In the genomic region with DNA sequence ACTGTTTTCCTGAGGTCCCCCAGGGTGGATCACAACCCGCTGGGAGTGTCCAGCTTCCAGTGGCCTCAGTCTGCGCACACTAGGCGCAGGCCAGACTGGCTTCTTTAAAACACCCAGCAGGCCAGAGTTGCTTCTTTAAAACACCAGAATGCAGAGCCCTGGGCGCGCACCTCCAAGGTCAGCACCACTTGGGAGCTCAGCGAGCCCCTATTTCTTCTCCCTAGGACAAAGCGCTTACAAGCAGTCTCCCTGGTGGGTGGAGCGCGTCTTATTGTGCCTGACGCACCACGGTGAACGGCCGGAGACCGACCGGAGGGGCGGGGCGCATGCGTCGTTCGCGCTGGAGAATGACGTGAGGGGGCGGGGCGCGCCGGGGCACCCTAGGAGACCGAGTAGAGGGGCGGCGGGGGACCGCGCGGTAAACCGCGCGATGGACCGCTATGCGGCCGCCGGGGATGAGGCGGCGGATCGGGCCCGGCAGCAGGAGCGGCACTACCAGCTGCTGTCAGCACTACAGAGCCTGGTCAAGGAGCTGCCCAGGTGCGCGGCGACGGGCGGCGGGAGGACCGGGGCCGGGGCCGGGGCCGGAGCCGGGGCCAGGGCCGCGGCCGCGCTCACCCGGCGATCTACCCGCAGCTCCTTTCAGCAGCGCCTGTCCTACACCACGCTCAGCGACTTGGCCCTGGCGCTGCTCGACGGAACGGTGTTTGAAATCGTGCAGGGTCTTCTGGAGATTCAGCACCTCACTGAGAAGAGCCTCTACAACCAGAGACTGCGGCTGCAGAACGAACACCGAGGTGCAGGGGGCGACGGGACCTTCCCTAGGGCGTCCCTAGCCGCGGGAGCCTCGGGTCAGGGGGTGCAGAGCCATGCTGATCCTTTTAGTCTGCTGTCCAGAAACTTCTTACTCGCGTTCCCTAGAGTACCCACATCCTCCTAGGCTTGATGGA, we compare ENCODE assay signal across 8 mouse cellular contexts. TPM values are rescaled to one million over a fixed set of nuclear protein-coding genes. Genes with fewer than 3 reads are reported as not detected.
A peak's percentile ranks its signal among the peaks of the same experiment; 100 is the strongest.
DNase-seq lines count a peak whose midpoint lies in the region; ATAC-seq and TF ChIP-seq lines count a peak whose summit lies in the region.

No protein-coding gene starts in this region.

- peak; percentile 84 for DNase-seq in c-Kit-positive CD71-positive TER-119-positive erythroid progenitor cells, embryonic 14.5 days (ENCODE audit: low spot score)
- peak; percentile 94 for DNase-seq in heart, postnatal 0 days (ENCODE audit: low spot score)
- DNase-seq in kidney, postnatal 4 days = peak; percentile 97 to 98
- DNase-seq in neural tube, embryonic 11.5 days (ENCODE audit: low spot score) = peak; percentile 94

- ATAC-seq in forebrain, embryonic 12.5 days (ENCODE audit: low FRiP score) = peak; percentile 98
- ATAC-seq in heart, postnatal 0 days (ENCODE audit: insufficient read depth, low read depth) = peak; percentile 98
- ATAC-seq in liver, embryonic 15.5 days (ENCODE audit: insufficient read depth) = peak; percentile 95
- peak; percentile 97 for ATAC-seq in neural tube, embryonic 11.5 days (ENCODE audit: insufficient read depth, low FRiP score, low TSS enrichment)
- ATAC-seq in stomach, embryonic 16.5 days (ENCODE audit: insufficient read depth, low FRiP score) = peak; percentile 98

- peak; percentile 44 for TF ChIP-seq POLR2A in ES-Bruce4 (IDR thresholded peaks at IDR 0.05; ENCODE audit: insufficient read depth, low read length)

- H3K4me2 ChIP-seq in forebrain, embryonic 12.5 days = peak overlapping the region; percentile 84
- peak overlapping the region; percentile 91 for H3K4me2 ChIP-seq in heart, postnatal 0 days (ENCODE audit: low read depth, low read length)
- peak overlapping the region; percentile 94 for H3K4me2 ChIP-seq in liver, embryonic 15.5 days
- peak overlapping the region; percentile 71 for H3K4me2 ChIP-seq in neural tube, embryonic 11.5 days (ENCODE audit: low read depth)
- peak overlapping the region; percentile 71 for H3K4me2 ChIP-seq in stomach, embryonic 16.5 days (ENCODE audit: low read depth, low read length)

- peak overlapping the region; percentile 78 for H3K27ac ChIP-seq in ES-Bruce4 (ENCODE audit: insufficient read depth, low read length)
- H3K27ac ChIP-seq in forebrain, embryonic 12.5 days = peak overlapping the region; percentile 96
- peak overlapping the region; percentile 92 for H3K27ac ChIP-seq in heart, postnatal 0 days (ENCODE audit: low read depth)
- 0 out of 2 replicates have a peak overlapping the region, but pooled peaks have one; percentile 48 for H3K27ac ChIP-seq in liver, embryonic 15.5 days (replicated peaks)
- H3K27ac ChIP-seq in neural tube, embryonic 11.5 days (ENCODE audit: low read depth, low read length) = peak overlapping the region; percentile 94
- H3K27ac ChIP-seq in stomach, embryonic 16.5 days (ENCODE audit: low read length) = peak overlapping the region; percentile 79

- H3K9ac ChIP-seq in ES-Bruce4 (ENCODE audit: low read depth, poor library complexity, severe bottlenecking) = peak overlapping the region; percentile 58
- peak overlapping the region; percentile 93 for H3K9ac ChIP-seq in forebrain, embryonic 12.5 days
- peak overlapping the region; percentile 88 for H3K9ac ChIP-seq in heart, postnatal 0 days (replicated peaks; ENCODE audit: low read depth, low read length)
- peak overlapping the region; percentile 72 for H3K9ac ChIP-seq in liver, embryonic 15.5 days
- H3K9ac ChIP-seq in neural tube, embryonic 11.5 days (ENCODE audit: low read length) = peak overlapping the region; percentile 92
- H3K9ac ChIP-seq in stomach, embryonic 16.5 days (ENCODE audit: low read length) = peak overlapping the region; percentile 80

- under 1% methylated on average over 81 of the region's 81 CpGs for WGBS in forebrain, embryonic 12.5 days
- under 1% methylated on average over 72 of the region's 81 CpGs for WGBS in heart, postnatal 0 days
- under 1% methylated on average over 81 of the region's 81 CpGs for WGBS in liver, embryonic 15.5 days (ENCODE audit: insufficient replicate concordance)
- under 1% methylated on average over 77 of the region's 81 CpGs for WGBS in neural tube, embryonic 11.5 days
- under 1% methylated on average over 80 of the region's 81 CpGs for WGBS in stomach, embryonic 16.5 days

- no peak for TF ChIP-seq EP300 in ES-Bruce4 (IDR thresholded peaks at IDR 0.05; ENCODE audit: insufficient read depth, low read depth, low read length)
- no peak for TF ChIP-seq EP300 in heart, postnatal 0 days (IDR thresholded peaks at IDR 0.05; ENCODE audit: low read depth)

- peak overlapping the region; percentile 84 for H3K4me3 ChIP-seq in ES-Bruce4 (ENCODE audit: low read depth, low read length)
- H3K4me3 ChIP-seq in forebrain, embryonic 12.5 days (replicated peaks) = peak overlapping the region; percentile 93
- H3K4me3 ChIP-seq in heart, postnatal 0 days (ENCODE audit: low read depth, low read length) = peak overlapping the region; percentile 95
- H3K4me3 ChIP-seq in liver, embryonic 15.5 days (replicated peaks) = peak overlapping the region; percentile 75
- H3K4me3 ChIP-seq in neural tube, embryonic 11.5 days (ENCODE audit: low read depth, low read length) = peak overlapping the region; percentile 92
- H3K4me3 ChIP-seq in stomach, embryonic 16.5 days (replicated peaks; ENCODE audit: low read length) = peak overlapping the region; percentile 85

- H3K9me3 ChIP-seq in ES-Bruce4 (replicated peaks; ENCODE audit: control insufficient read depth, insufficient read depth, low read length, poor library complexity, severe bottlenecking) = no peaks in the 10 kb centered on the region
- no peaks in the 10 kb centered on the region for H3K9me3 ChIP-seq in forebrain, embryonic 12.5 days
- H3K9me3 ChIP-seq in heart, postnatal 0 days (replicated peaks; ENCODE audit: control insufficient read depth, low read length) = no peaks in the 10 kb centered on the region
- no peaks in the 10 kb centered on the region for H3K9me3 ChIP-seq in liver, embryonic 15.5 days (replicated peaks)
- no peaks in the 10 kb centered on the region for H3K9me3 ChIP-seq in neural tube, embryonic 11.5 days (ENCODE audit: control insufficient read depth, low read length)
- H3K9me3 ChIP-seq in stomach, embryonic 16.5 days (replicated peaks; ENCODE audit: control insufficient read depth, low read length) = no peaks in the 10 kb centered on the region

- H3K36me3 ChIP-seq in ES-Bruce4 (ENCODE audit: control insufficient read depth, insufficient read depth, low read length, poor library complexity, severe bottlenecking) = no peaks in the 10 kb centered on the region
- peaks cover 33% of the 10 kb centered on the region for H3K36me3 ChIP-seq in forebrain, embryonic 12.5 days (replicated peaks)
- H3K36me3 ChIP-seq in heart, postnatal 0 days (replicated peaks; ENCODE audit: control insufficient read depth, insufficient read depth, low read length) = peaks cover 16% of the 10 kb centered on the region
- H3K36me3 ChIP-seq in liver, embryonic 15.5 days (replicated peaks) = no peaks in the 10 kb centered on the region
- peaks cover 4% of the 10 kb centered on the region for H3K36me3 ChIP-seq in neural tube, embryonic 11.5 days (ENCODE audit: control insufficient read depth, insufficient read depth, low read length)
- peaks cover 4% of the 10 kb centered on the region; the same call in 1 of the 2 replicates for H3K36me3 ChIP-seq in stomach, embryonic 16.5 days (ENCODE audit: control insufficient read depth, insufficient read depth, low read length)

- H3K4me1 ChIP-seq in ES-Bruce4 (ENCODE audit: control insufficient read depth, insufficient read depth, low read length) = no peaks in the 10 kb centered on the region
- peaks cover 20% of the 10 kb centered on the region for H3K4me1 ChIP-seq in forebrain, embryonic 12.5 days
- peaks cover 11% of the 10 kb centered on the region; the same call in 1 of the 2 replicates for H3K4me1 ChIP-seq in heart, postnatal 0 days (ENCODE audit: control insufficient read depth, insufficient read depth)
- H3K4me1 ChIP-seq in liver, embryonic 15.5 days (replicated peaks) = peaks cover 16% of the 10 kb centered on the region
- H3K4me1 ChIP-seq in neural tube, embryonic 11.5 days (ENCODE audit: control insufficient read depth, insufficient read depth, low read length) = peaks cover 4% of the 10 kb centered on the region; the same call in 1 of the 2 replicates
- H3K4me1 ChIP-seq in stomach, embryonic 16.5 days (ENCODE audit: control insufficient read depth, insufficient read depth, low read length) = peaks cover 6% of the 10 kb centered on the region

- TF ChIP-seq CTCF in ES-Bruce4 (IDR thresholded peaks at IDR 0.05; ENCODE audit: low read depth, low read length) = no peak
- TF ChIP-seq CTCF in heart, postnatal 0 days (IDR thresholded peaks at IDR 0.05; ENCODE audit: low read depth) = no peak

- H3K27me3 ChIP-seq in ES-Bruce4 (ENCODE audit: control insufficient read depth, insufficient read depth, low read length, poor library complexity, severe bottlenecking) = no peaks in the 10 kb centered on the region
- no peaks in the 10 kb centered on the region for H3K27me3 ChIP-seq in forebrain, embryonic 12.5 days
- no peaks in the 10 kb centered on the region for H3K27me3 ChIP-seq in heart, postnatal 0 days (ENCODE audit: control insufficient read depth, insufficient read depth, low read length)
- no peaks in the 10 kb centered on the region for H3K27me3 ChIP-seq in liver, embryonic 15.5 days
- H3K27me3 ChIP-seq in neural tube, embryonic 11.5 days (ENCODE audit: control insufficient read depth, insufficient read depth, low read length) = no peaks in the 10 kb centered on the region
- H3K27me3 ChIP-seq in stomach, embryonic 16.5 days (ENCODE audit: control insufficient read depth, insufficient read depth, low read length) = no peaks in the 10 kb centered on the region

RNA-seq across cellular contexts. Expression of a gene that starts 13.7 kb away (rescaled TPM):
- polyA plus RNA-seq in ES-Bruce4 (2011; ENCODE audit: insufficient read depth, insufficient read length, low read depth, missing spikeins) = 30.2 and 31.0 TPM in 2 replicates
- 149 and 150 TPM in 2 replicates for polyA plus RNA-seq in forebrain, embryonic 12.5 days (2016; fragmentation: Nextera tagmentation; extraction: Ambion mirVana)
- total RNA-seq in heart, postnatal 0 days (2014; rRNA removed; ENCODE audit: low replicate concordance) = 23.0 and 36.6 TPM in 2 replicates
- 83.5 and 94.3 TPM in 2 replicates for polyA plus RNA-seq in heart, postnatal 0 days (2015; fragmentation: Nextera tagmentation; extraction: Ambion mirVana)
- 22.1 and 22.3 TPM in 2 replicates for polyA plus RNA-seq in liver, embryonic 15.5 days (2015; fragmentation: Nextera tagmentation; extraction: Ambion mirVana)
- polyA plus RNA-seq in neural tube, embryonic 11.5 days (2014; fragmentation: Nextera tagmentation; extraction: Ambion mirVana) = 142 and 147 TPM in 2 replicates
- polyA plus RNA-seq in stomach, embryonic 16.5 days (2015; fragmentation: Nextera tagmentation; extraction: Ambion mirVana) = 67.7 and 69.2 TPM in 2 replicates

RNA-seq across cellular contexts. Expression of a gene that starts 23.7 kb away (rescaled TPM):
- polyA plus RNA-seq in ES-Bruce4 (2011; ENCODE audit: insufficient read depth, insufficient read length, low read depth, missing spikeins) = 8.7 and 9.2 TPM in 2 replicates
- 5.9 and 7.7 TPM in 2 replicates for polyA plus RNA-seq in forebrain, embryonic 12.5 days (2016; fragmentation: Nextera tagmentation; extraction: Ambion mirVana)
- 9.5 and 24.4 TPM in 2 replicates for total RNA-seq in heart, postnatal 0 days (2014; rRNA removed; ENCODE audit: low replicate concordance)
- polyA plus RNA-seq in heart, postnatal 0 days (2015; fragmentation: Nextera tagmentation; extraction: Ambion mirVana) = 4.2 and 5.5 TPM in 2 replicates
- 2.5 and 2.6 TPM in 2 replicates for polyA plus RNA-seq in liver, embryonic 15.5 days (2015; fragmentation: Nextera tagmentation; extraction: Ambion mirVana)
- polyA plus RNA-seq in neural tube, embryonic 11.5 days (2014; fragmentation: Nextera tagmentation; extraction: Ambion mirVana) = 8.6 and 10.3 TPM in 2 replicates
- 15.3 and 17.8 TPM in 2 replicates for polyA plus RNA-seq in stomach, embryonic 16.5 days (2015; fragmentation: Nextera tagmentation; extraction: Ambion mirVana)

Comparison
In these comparisons a context has a peak if more than half of its experiments do, and no peak if none do; other contexts are left out.
1. Peak in every context shown above with its lines: DNase-seq, ATAC-seq, H3K4me3 ChIP-seq and H3K27ac ChIP-seq.